Mouse (Mus musculus) G1E (cell line): ENCODE results near the gene Sh3gl1. TPM values are rescaled to one million over a fixed set of nuclear protein-coding genes. Genes with fewer than 3 reads are reported as not detected.

Experiments
- ATAC-seq: 2 replicates; pipeline ENCODE4 v1.8.0; 2016; ENCODE audit warnings: mild to moderate bottlenecking; ENCODE audit not compliant: insufficient number of reproducible peaks, poor library complexity, low FRiP score, severe bottlenecking; ENCODE audit errors: extremely low read depth
- DNase-seq: peaks from one replicate; pipeline ENCODE4 v3.0.0; 2012; ENCODE audit warnings: low spot score
- H3K27me3 ChIP-seq: 2 replicates; pipeline ENCODE4 v1.6.1; 2012; ENCODE audit warnings: mild to moderate bottlenecking, low read length, inconsistent platforms; ENCODE audit not compliant: insufficient read depth
- H3K36me3 ChIP-seq: replicated peaks from 2 replicates; pipeline ENCODE3; 2012; ENCODE audit warnings: mild to moderate bottlenecking, inconsistent platforms
- H3K4me1 ChIP-seq: 2 replicates; pipeline ENCODE4 v1.6.1; 2012; ENCODE audit warnings: low read depth, low read length, inconsistent platforms, mixed read lengths; ENCODE audit not compliant: insufficient read depth
- H3K4me3 ChIP-seq: 2 replicates; pipeline ENCODE4 v1.5.1; 2012; ENCODE audit warnings: low read depth, mild to moderate bottlenecking, inconsistent platforms, low read length, moderate library complexity, mixed read lengths
- H3K9me3 ChIP-seq: replicated peaks from 2 replicates; pipeline ENCODE4 v1.6.1; 2012; ENCODE audit warnings: inconsistent platforms
- CTCF ChIP-seq: IDR thresholded peaks from 2 replicates; pipeline ENCODE4 v1.5.1; 2012; ENCODE audit warnings: low read depth, low read length, inconsistent platforms, mixed read lengths
- GATA1 ChIP-seq: IDR thresholded peaks from 2 replicates; pipeline ENCODE4 v1.6.1; 2012; ENCODE audit warnings: borderline replicate concordance, low read length, inconsistent platforms, mixed read lengths
- GATA2 ChIP-seq: IDR thresholded peaks from 2 replicates; pipeline ENCODE4 v1.6.1; 2012; ENCODE audit warnings: low read depth, low read length, inconsistent platforms, borderline replicate concordance
- POLR2AphosphoS5 ChIP-seq: IDR thresholded peaks from 2 replicates; pipeline ENCODE4 v1.6.1; 2012; ENCODE audit warnings: low read depth, low read length, inconsistent platforms; ENCODE audit not compliant: insufficient replicate concordance
- TAL1 ChIP-seq: conservative IDR thresholded peaks from 2 replicates; pipeline ENCODE4 v1.6.1; 2012; ENCODE audit warnings: low read depth, low read length, inconsistent platforms, mixed read lengths
- polyA plus RNA-seq: library from polyadenylated mRNA; stranded (reverse); fragments of >175 nt; gene quantifications from 2 replicates; pipeline ENCODE4 v1.2.3, GENCODE M21; 2012
- total RNA-seq, 2 experiments: library from RNA; stranded (forward) in 1 of 2; stranded (reverse) in 1 of 2; fragments of 200-1000 nt in 1 of 2; fragments of >200 nt in 1 of 2; fragmentation: Nextera tagmentation in 1 of 2; gene quantifications; 2 replicates each; pipeline ENCODE4 v1.2.3; 2014 to 2017

The Sh3gl1 gene
- total and polyA plus RNA-seq, 3 experiments, result 24.3 to 64.2 (median 28.5) TPM

GRCm38 (mm10) chr17:55968210-55968609 lies 68.2 kb downstream of the Sh3gl1 start:
- Histone ChIP-seq H3K36me3 (peaks cover 59% of the 10 kb centered on the region), H3K4me3 (no peak overlapping the region), H3K4me1 (peaks cover 5% of the 10 kb centered on the region; the same call in 1 of the 2 replicates), H3K27me3 (peaks cover 22% of the 10 kb centered on the region; the same call in 1 of the 2 replicates), H3K9me3 (no peaks in the 10 kb centered on the region)
- TF ChIP-seq TAL1 (no peak), POLR2AphosphoS5 (no peak), CTCF (no peak), GATA1 (no peak), GATA2 (no peak)
- DNase-seq (no peak), ATAC-seq (no peak)

DNA sequence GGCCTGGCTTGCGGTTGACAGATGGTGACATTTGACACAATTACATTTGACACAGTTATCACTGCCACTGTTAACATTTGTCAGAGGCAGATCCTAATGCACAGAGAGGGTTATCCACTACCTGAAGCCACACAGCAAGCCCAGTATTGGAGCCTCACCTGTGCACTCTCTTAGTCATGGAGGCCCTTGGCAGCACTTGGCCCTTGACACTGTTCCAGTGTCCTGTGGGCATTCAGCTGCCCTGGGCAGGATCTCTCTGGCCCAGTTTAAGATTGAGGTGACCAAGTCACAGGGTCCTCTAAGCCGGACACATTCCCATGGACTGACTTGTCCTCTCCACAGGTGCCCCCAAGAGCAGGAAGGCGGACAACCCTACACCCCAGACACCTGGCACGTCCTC lies 69.2 kb downstream of the Sh3gl1 start:
- Histone ChIP-seq H3K36me3 (peaks cover 69% of the 10 kb centered on the region), H3K9me3 (no peaks in the 10 kb centered on the region), H3K27me3 (peaks cover 15% of the 10 kb centered on the region; the same call in 1 of the 2 replicates), H3K4me3 (no peak overlapping the region), H3K4me1 (peaks cover 9% of the 10 kb centered on the region)
- DNase-seq, result no peak
- TF ChIP-seq TAL1, result no peak
- no peak for TF ChIP-seq POLR2AphosphoS5
- TF ChIP-seq GATA2, result no peak
- TF ChIP-seq CTCF, result no peak
- TF ChIP-seq GATA1, result no peak
- no peak for ATAC-seq

Other genes starting within 250 kb of the Sh3gl1 start
Only the 20 nearest of the 21 such genes appear.
- 7.7 and 10.0 TPM in 2 replicates for gene Zfp119a, start 157.7 kb downstream of the Sh3gl1 start, total RNA-seq (2014; fragmentation: Nextera tagmentation)
- gene Zfp119a, start 157.7 kb downstream of the Sh3gl1 start, total RNA-seq (2017), result 8.4 TPM in 2 replicates
- gene Zfp119a, start 157.7 kb downstream of the Sh3gl1 start, polyA plus RNA-seq, result 0.09 and 0.26 TPM in 2 replicates
- gene Zfp959, start 144.5 kb downstream of the Sh3gl1 start, total RNA-seq (2014; fragmentation: Nextera tagmentation), result 14.7 and 21.5 TPM in 2 replicates
- gene Zfp959, start 144.5 kb downstream of the Sh3gl1 start, total RNA-seq (2017), result 17.8 and 19.9 TPM in 2 replicates
- 1.2 and 1.3 TPM in 2 replicates for gene Zfp959, start 144.5 kb downstream of the Sh3gl1 start, polyA plus RNA-seq
- 2.2 and 4.2 TPM in 2 replicates for gene Zfp119b, start 87.1 kb downstream of the Sh3gl1 start, total RNA-seq (2014; fragmentation: Nextera tagmentation)
- gene Zfp119b, start 87.1 kb downstream of the Sh3gl1 start, total RNA-seq (2017), result 7.8 and 10.0 TPM in 2 replicates
- gene Zfp119b, start 87.1 kb downstream of the Sh3gl1 start, polyA plus RNA-seq, result 0.22 and 0.39 TPM in 2 replicates
- gene Ebi3, start 84.0 kb downstream of the Sh3gl1 start, total RNA-seq (2014; fragmentation: Nextera tagmentation), result 0.63 and 0.98 TPM in 2 replicates
- 1.6 and 2.0 TPM in 2 replicates for gene Ebi3, start 84.0 kb downstream of the Sh3gl1 start, total RNA-seq (2017)
- 2.5 and 2.6 TPM in 2 replicates for gene Ebi3, start 84.0 kb downstream of the Sh3gl1 start, polyA plus RNA-seq
- gene Yju2, start 77.5 kb downstream of the Sh3gl1 start, total RNA-seq (2014; fragmentation: Nextera tagmentation), result 8.3 and 12.6 TPM in 2 replicates
- 16.7 and 18.1 TPM in 2 replicates for gene Yju2, start 77.5 kb downstream of the Sh3gl1 start, total RNA-seq (2017)
- gene Yju2, start 77.5 kb downstream of the Sh3gl1 start, polyA plus RNA-seq, result 27.8 and 33.5 TPM in 2 replicates
- gene Shd, start 66.2 kb downstream of the Sh3gl1 start, total RNA-seq (2014; fragmentation: Nextera tagmentation), result not detected in 2 replicates
- gene Shd, start 66.2 kb downstream of the Sh3gl1 start, total RNA-seq (2017), result 0.58 TPM in 1 of 2 replicates, not detected in the other
- 0.33 and 0.59 TPM in 2 replicates for gene Shd, start 66.2 kb downstream of the Sh3gl1 start, polyA plus RNA-seq
- gene Fsd1, start 50.1 kb downstream of the Sh3gl1 start, total RNA-seq (2014; fragmentation: Nextera tagmentation), result not detected in 2 replicates
- 0.27 TPM in 1 of 2 replicates, not detected in the other for gene Fsd1, start 50.1 kb downstream of the Sh3gl1 start, total RNA-seq (2017)
- not detected in 2 replicates for gene Fsd1, start 50.1 kb downstream of the Sh3gl1 start, polyA plus RNA-seq
- gene Stap2, start 31.1 kb downstream of the Sh3gl1 start, total RNA-seq (2014; fragmentation: Nextera tagmentation), result not detected in 2 replicates
- gene Stap2, start 31.1 kb downstream of the Sh3gl1 start, total RNA-seq (2017), result 0.27 and 0.29 TPM in 2 replicates
- gene Stap2, start 31.1 kb downstream of the Sh3gl1 start, polyA plus RNA-seq, result not detected in 2 replicates
- 11.2 and 25.4 TPM in 2 replicates for gene Mpnd, start 30.9 kb downstream of the Sh3gl1 start, total RNA-seq (2014; fragmentation: Nextera tagmentation)
- 39.1 and 43.9 TPM in 2 replicates for gene Mpnd, start 30.9 kb downstream of the Sh3gl1 start, total RNA-seq (2017)
- gene Mpnd, start 30.9 kb downstream of the Sh3gl1 start, polyA plus RNA-seq, result 46.2 and 48.5 TPM in 2 replicates
- gene Chaf1a, start 3.8 kb upstream of the Sh3gl1 start, total RNA-seq (2014; fragmentation: Nextera tagmentation), result 31.2 and 32.9 TPM in 2 replicates
- 29.0 and 31.3 TPM in 2 replicates for gene Chaf1a, start 3.8 kb upstream of the Sh3gl1 start, total RNA-seq (2017)
- gene Chaf1a, start 3.8 kb upstream of the Sh3gl1 start, polyA plus RNA-seq, result 84.1 and 143 TPM in 2 replicates
- gene Ubxn6, start 38.4 kb upstream of the Sh3gl1 start, total RNA-seq (2014; fragmentation: Nextera tagmentation), result 9.0 and 9.3 TPM in 2 replicates
- 17.1 and 19.1 TPM in 2 replicates for gene Ubxn6, start 38.4 kb upstream of the Sh3gl1 start, total RNA-seq (2017)
- gene Ubxn6, start 38.4 kb upstream of the Sh3gl1 start, polyA plus RNA-seq, result 21.2 and 21.4 TPM in 2 replicates
- 31.1 and 37.6 TPM in 2 replicates for gene Hdgfl2, start 43.0 kb upstream of the Sh3gl1 start, total RNA-seq (2014; fragmentation: Nextera tagmentation)
- 73.3 and 76.0 TPM in 2 replicates for gene Hdgfl2, start 43.0 kb upstream of the Sh3gl1 start, total RNA-seq (2017)
- 174 and 201 TPM in 2 replicates for gene Hdgfl2, start 43.0 kb upstream of the Sh3gl1 start, polyA plus RNA-seq
- not detected in 2 replicates for gene Plin4, start 73.2 kb upstream of the Sh3gl1 start, total RNA-seq (2014; fragmentation: Nextera tagmentation)
- 0.05 and 0.06 TPM in 2 replicates for gene Plin4, start 73.2 kb upstream of the Sh3gl1 start, total RNA-seq (2017)
- not detected in 2 replicates for gene Plin4, start 73.2 kb upstream of the Sh3gl1 start, polyA plus RNA-seq
- not detected in 2 replicates for gene Plin5, start 81.0 kb upstream of the Sh3gl1 start, total RNA-seq (2014; fragmentation: Nextera tagmentation)
- 0.06 TPM in 1 of 2 replicates, not detected in the other for gene Plin5, start 81.0 kb upstream of the Sh3gl1 start, total RNA-seq (2017)
- gene Plin5, start 81.0 kb upstream of the Sh3gl1 start, polyA plus RNA-seq, result not detected in 2 replicates
- gene Lrg1, start 85.4 kb upstream of the Sh3gl1 start, total RNA-seq (2014; fragmentation: Nextera tagmentation), result not detected in 2 replicates
- not detected in 2 replicates for gene Lrg1, start 85.4 kb upstream of the Sh3gl1 start, total RNA-seq (2017)
- gene Lrg1, start 85.4 kb upstream of the Sh3gl1 start, polyA plus RNA-seq, result 0.04 TPM in 1 of 2 replicates, not detected in the other
- 2.7 and 4.0 TPM in 2 replicates for gene Sema6b, start 103.7 kb upstream of the Sh3gl1 start, total RNA-seq (2014; fragmentation: Nextera tagmentation)
- 3.4 and 3.6 TPM in 2 replicates for gene Sema6b, start 103.7 kb upstream of the Sh3gl1 start, total RNA-seq (2017)
- 14.1 and 16.1 TPM in 2 replicates for gene Sema6b, start 103.7 kb upstream of the Sh3gl1 start, polyA plus RNA-seq
- 2.0 and 2.1 TPM in 2 replicates for gene Tnfaip8l1, start 125.8 kb upstream of the Sh3gl1 start, total RNA-seq (2014; fragmentation: Nextera tagmentation)
- gene Tnfaip8l1, start 125.8 kb upstream of the Sh3gl1 start, total RNA-seq (2017), result 2.8 and 3.2 TPM in 2 replicates
- 1.0 and 1.1 TPM in 2 replicates for gene Tnfaip8l1, start 125.8 kb upstream of the Sh3gl1 start, polyA plus RNA-seq
- gene Mydgf, start 147.3 kb upstream of the Sh3gl1 start, total RNA-seq (2014; fragmentation: Nextera tagmentation), result 19.9 and 22.0 TPM in 2 replicates
- gene Mydgf, start 147.3 kb upstream of the Sh3gl1 start, total RNA-seq (2017), result 32.3 and 36.2 TPM in 2 replicates
- gene Mydgf, start 147.3 kb upstream of the Sh3gl1 start, polyA plus RNA-seq, result 27.3 and 36.6 TPM in 2 replicates
- gene Dpp9, start 182.3 kb upstream of the Sh3gl1 start, total RNA-seq (2014; fragmentation: Nextera tagmentation), result 22.4 and 26.8 TPM in 2 replicates
- gene Dpp9, start 182.3 kb upstream of the Sh3gl1 start, total RNA-seq (2017), result 13.0 and 14.4 TPM in 2 replicates
- 61.8 and 62.4 TPM in 2 replicates for gene Dpp9, start 182.3 kb upstream of the Sh3gl1 start, polyA plus RNA-seq
- 14.4 and 16.5 TPM in 2 replicates for gene Fem1a, start 220.2 kb upstream of the Sh3gl1 start, total RNA-seq (2014; fragmentation: Nextera tagmentation)
- 17.8 and 18.9 TPM in 2 replicates for gene Fem1a, start 220.2 kb upstream of the Sh3gl1 start, total RNA-seq (2017)
- gene Fem1a, start 220.2 kb upstream of the Sh3gl1 start, polyA plus RNA-seq, result 20.1 and 20.7 TPM in 2 replicates